Mouse (Mus musculus) CH12.LX (cell line): ENCODE data around the gene Stac.

Source experiments
- CTCF ChIP-seq, 2 experiments: IDR thresholded peaks in 1 of 2; conservative IDR thresholded peaks in 1 of 2; 2 replicates each; pipeline ENCODE4 v1.5.1; 2011 to 2012; ENCODE audit warnings: low read depth in 2 of 2, low read length in 2 of 2, improper control_type of control experiment in 1 of 2, inconsistent platforms in 1 of 2, mild to moderate bottlenecking in 1 of 2, moderate library complexity in 1 of 2
- POLR2A ChIP-seq: IDR thresholded peaks from 2 replicates; pipeline ENCODE4 v1.6.1; 2011; ENCODE audit warnings: low read depth, mild to moderate bottlenecking, improper control_type of control experiment, low read length

GRCm38 (mm10) chr9:111700101-111700500 lies 10.0 kb upstream of the Stac start:
- TF ChIP-seq POLR2A (no peak), CTCF (conservative IDR thresholded peaks at IDR 0.05 in 1 of 2, IDR thresholded peaks at IDR 0.05 in 1 of 2; ENCODE audit: low read depth in 2 of 2, low read length in 2 of 2) (no peak)
